Mouse (Mus musculus) spleen, adult 2 months (tissue): Measurements from ENCODE around the gene Ktn1.

Source experiments
- CTCF ChIP-seq: fragments of 200-500 bp; IDR thresholded peaks from 2 replicates; pipeline ENCODE4 v1.5.1; 2011; ENCODE audit warnings: mild to moderate bottlenecking, inconsistent platforms; ENCODE audit not compliant: insufficient read depth, insufficient read length, insufficient replicate concordance; ENCODE audit errors: extremely low read depth
- POLR2A ChIP-seq: fragments of 200-500 bp; IDR thresholded peaks from 2 replicates; pipeline ENCODE4 v1.6.1; 2011; ENCODE audit warnings: low read depth, low read length, inconsistent platforms

DNA sequence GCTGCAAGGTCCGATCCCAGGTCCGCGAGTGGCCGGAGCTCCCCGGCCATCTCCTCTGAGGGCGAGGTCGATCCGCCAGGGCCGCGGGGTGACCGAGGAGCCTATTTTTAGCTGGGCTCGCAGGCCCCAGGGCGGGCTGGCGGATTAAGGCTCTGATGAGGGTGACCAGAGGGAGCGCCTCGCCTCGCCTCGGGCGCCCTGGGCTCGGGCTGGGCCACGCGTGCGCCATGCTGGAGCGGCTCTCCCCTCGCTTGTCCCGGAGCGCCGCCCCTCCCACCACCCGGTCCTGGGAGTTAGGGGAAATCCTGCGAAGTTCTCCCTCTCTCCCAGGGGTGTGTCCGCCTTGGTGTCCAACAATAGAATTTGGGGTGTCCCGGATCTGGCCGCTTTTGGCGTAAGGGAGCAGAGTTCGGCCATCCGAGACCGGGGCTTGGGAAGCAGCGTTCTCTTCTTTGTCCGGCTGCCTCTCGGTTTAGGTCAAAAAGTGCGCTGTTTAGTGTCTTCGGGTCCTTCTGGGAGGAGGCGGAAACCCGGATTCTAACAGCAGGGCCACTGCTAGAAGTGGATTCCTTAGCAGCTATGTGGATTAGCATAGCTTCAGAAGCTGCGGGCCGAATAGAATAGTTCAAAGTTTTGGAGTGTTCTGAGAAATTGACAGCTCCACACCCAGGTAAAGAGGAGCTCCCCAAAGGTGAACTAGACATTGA is 1.5 kb downstream of the Ktn1 start:
- TF ChIP-seq CTCF (no peak), POLR2A (no peak)
